Mouse (Mus musculus): ENCODE measurements around the gene Sobp. TPM values are rescaled to one million over a fixed set of nuclear protein-coding genes. Genes with fewer than 3 reads are reported as not detected.

Gene Sobp
- total and polyA plus RNA-seq, 2 experiments from 2014 or later: 3.0 to 3.9 TPM

- Histone ChIP-seq H3K36me3 (replicated peaks; ENCODE audit: control insufficient read depth, insufficient read depth, low read length) (no peaks in the 10 kb centered on the region), H3K27me3 (ENCODE audit: control insufficient read depth, insufficient read depth, low read length) (0 out of 2 replicates have a peak, but pooled peaks cover 4% of the 10 kb centered on the region), H3K27ac (ENCODE audit: low read depth) (peak overlapping the region; percentile 84), H3K9me3 (replicated peaks; ENCODE audit: control insufficient read depth, low read length) (peaks cover 4% of the 10 kb centered on the region; the same call in 1 of the 2 replicates), H3K4me1 (ENCODE audit: control insufficient read depth, insufficient read depth) (no peaks in the 10 kb centered on the region), H3K4me3 (ENCODE audit: low read depth, low read length) (peak overlapping the region; percentile 35), H3K9ac (replicated peaks; ENCODE audit: low read depth, low read length) (peak overlapping the region; percentile 47), H3K4me2 (ENCODE audit: low read depth, low read length) (peak overlapping the region; percentile 98)
- WGBS: 8% methylated on average over 8 of the region's 8 CpGs
- DNase-seq (ENCODE audit: low spot score) (no peak), ATAC-seq (ENCODE audit: insufficient read depth, low read depth) (no peak)
- TF ChIP-seq CTCF (IDR thresholded peaks at IDR 0.05; ENCODE audit: low read depth) (no peak), EP300 (IDR thresholded peaks at IDR 0.05; ENCODE audit: low read depth) (no peak)
Observed at GRCm38 (mm10) chr10:43171106-43171505, 3.2 kb downstream of the Sobp start.

GRCm38 (mm10) chr10:43168847-43169246, 5.5 kb downstream of the Sobp start:
- H3K36me3 ChIP-seq (replicated peaks; ENCODE audit: control insufficient read depth, insufficient read depth, low read length): no peaks in the 10 kb centered on the region
- no peak for DNase-seq (ENCODE audit: low spot score)
- H3K27me3 ChIP-seq (ENCODE audit: control insufficient read depth, insufficient read depth, low read length): no peaks in the 10 kb centered on the region
- no peak overlapping the region for H3K9ac ChIP-seq (replicated peaks; ENCODE audit: low read depth, low read length)
- H3K4me1 ChIP-seq (ENCODE audit: control insufficient read depth, insufficient read depth): no peaks in the 10 kb centered on the region
- 69% methylated on average over 7 of the region's 7 CpGs for WGBS
- TF ChIP-seq CTCF (IDR thresholded peaks at IDR 0.05; ENCODE audit: low read depth) (no peak), EP300 (IDR thresholded peaks at IDR 0.05; ENCODE audit: low read depth) (no peak)
- H3K4me2 ChIP-seq (ENCODE audit: low read depth, low read length): no peak overlapping the region
- peaks cover 4% of the 10 kb centered on the region; the same call in 1 of the 2 replicates for H3K9me3 ChIP-seq (replicated peaks; ENCODE audit: control insufficient read depth, low read length)
- no peak overlapping the region for H3K27ac ChIP-seq (ENCODE audit: low read depth)
- no peak for ATAC-seq (ENCODE audit: insufficient read depth, low read depth)
- no peak overlapping the region for H3K4me3 ChIP-seq (ENCODE audit: low read depth, low read length)

GRCm38 (mm10) chr10:43166817-43167216, 7.5 kb downstream of the Sobp start:
- no peak overlapping the region for H3K4me3 ChIP-seq (ENCODE audit: low read depth, low read length)
- no peaks in the 10 kb centered on the region for H3K4me1 ChIP-seq (ENCODE audit: control insufficient read depth, insufficient read depth)
- TF ChIP-seq CTCF (IDR thresholded peaks at IDR 0.05; ENCODE audit: low read depth) (0 out of 2 replicates have a peak, but pooled peaks have one; percentile 2), EP300 (IDR thresholded peaks at IDR 0.05; ENCODE audit: low read depth) (no peak)
- H3K9me3 ChIP-seq (replicated peaks; ENCODE audit: control insufficient read depth, low read length): peaks cover 7% of the 10 kb centered on the region; the same call in 1 of the 2 replicates
- H3K36me3 ChIP-seq (replicated peaks; ENCODE audit: control insufficient read depth, insufficient read depth, low read length): no peaks in the 10 kb centered on the region
- H3K9ac ChIP-seq (replicated peaks; ENCODE audit: low read depth, low read length): no peak overlapping the region
- ATAC-seq (ENCODE audit: insufficient read depth, low read depth) (no peak), DNase-seq (ENCODE audit: low spot score) (no peak)
- no peak overlapping the region for H3K4me2 ChIP-seq (ENCODE audit: low read depth, low read length)
- no peaks in the 10 kb centered on the region for H3K27me3 ChIP-seq (ENCODE audit: control insufficient read depth, insufficient read depth, low read length)
- WGBS: 90% methylated on average over 3 of the region's 3 CpGs
- H3K27ac ChIP-seq (ENCODE audit: low read depth): no peak overlapping the region

- Histone ChIP-seq H3K4me1 (ENCODE audit: control insufficient read depth, insufficient read depth) (no peaks in the 10 kb centered on the region), H3K36me3 (replicated peaks; ENCODE audit: control insufficient read depth, insufficient read depth, low read length) (no peaks in the 10 kb centered on the region), H3K4me3 (ENCODE audit: low read depth, low read length) (no peak overlapping the region), H3K9me3 (replicated peaks; ENCODE audit: control insufficient read depth, low read length) (peaks cover 7% of the 10 kb centered on the region; the same call in 1 of the 2 replicates), H3K27ac (ENCODE audit: low read depth) (no peak overlapping the region), H3K27me3 (ENCODE audit: control insufficient read depth, insufficient read depth, low read length) (no peaks in the 10 kb centered on the region), H3K9ac (replicated peaks; ENCODE audit: low read depth, low read length) (no peak overlapping the region), H3K4me2 (ENCODE audit: low read depth, low read length) (no peak overlapping the region)
- TF ChIP-seq EP300 (IDR thresholded peaks at IDR 0.05; ENCODE audit: low read depth) (no peak), CTCF (IDR thresholded peaks at IDR 0.05; ENCODE audit: low read depth) (no peak)
- WGBS: 80% methylated on average over 1 of the region's 1 CpGs
- no peak for ATAC-seq (ENCODE audit: insufficient read depth, low read depth)
- DNase-seq (ENCODE audit: low spot score): no peak
Observed at GRCm38 (mm10) chr10:43166146-43166545, 8.2 kb downstream of the Sobp start.

GRCm38 (mm10) chr10:43164406-43164805, 9.9 kb downstream of the Sobp start:
- no peak overlapping the region for H3K4me2 ChIP-seq (ENCODE audit: low read depth, low read length)
- WGBS: 92% methylated on average over 2 of the region's 2 CpGs
- H3K9ac ChIP-seq (replicated peaks; ENCODE audit: low read depth, low read length): no peak overlapping the region
- no peak overlapping the region for H3K27ac ChIP-seq (ENCODE audit: low read depth)
- DNase-seq (ENCODE audit: low spot score) (no peak), ATAC-seq (ENCODE audit: insufficient read depth, low read depth) (no peak)
- peaks cover 7% of the 10 kb centered on the region; the same call in 1 of the 2 replicates for H3K9me3 ChIP-seq (replicated peaks; ENCODE audit: control insufficient read depth, low read length)
- H3K4me3 ChIP-seq (ENCODE audit: low read depth, low read length): no peak overlapping the region
- 0 out of 2 replicates have a peak, but pooled peaks cover 3% of the 10 kb centered on the region for H3K4me1 ChIP-seq (ENCODE audit: control insufficient read depth, insufficient read depth)
- TF ChIP-seq CTCF (IDR thresholded peaks at IDR 0.05; ENCODE audit: low read depth) (no peak), EP300 (IDR thresholded peaks at IDR 0.05; ENCODE audit: low read depth) (no peak)
- no peaks in the 10 kb centered on the region for H3K27me3 ChIP-seq (ENCODE audit: control insufficient read depth, insufficient read depth, low read length)
- H3K36me3 ChIP-seq (replicated peaks; ENCODE audit: control insufficient read depth, insufficient read depth, low read length): no peaks in the 10 kb centered on the region

- 0 out of 2 replicates have a peak, but pooled peaks cover 3% of the 10 kb centered on the region for H3K36me3 ChIP-seq (replicated peaks; ENCODE audit: control insufficient read depth, insufficient read depth, low read length)
- TF ChIP-seq EP300 (IDR thresholded peaks at IDR 0.05; ENCODE audit: low read depth) (no peak), CTCF (IDR thresholded peaks at IDR 0.05; ENCODE audit: low read depth) (no peak)
- no peak overlapping the region for H3K27ac ChIP-seq (ENCODE audit: low read depth)
- H3K4me1 ChIP-seq (ENCODE audit: control insufficient read depth, insufficient read depth): 0 out of 2 replicates have a peak, but pooled peaks cover 12% of the 10 kb centered on the region
- no peak for DNase-seq (ENCODE audit: low spot score)
- ATAC-seq (ENCODE audit: insufficient read depth, low read depth): no peak
- no peak overlapping the region for H3K4me3 ChIP-seq (ENCODE audit: low read depth, low read length)
- H3K9me3 ChIP-seq (replicated peaks; ENCODE audit: control insufficient read depth, low read length): peaks cover 7% of the 10 kb centered on the region; the same call in 1 of the 2 replicates
- 86% methylated on average over 12 of the region's 12 CpGs for WGBS
- H3K27me3 ChIP-seq (ENCODE audit: control insufficient read depth, insufficient read depth, low read length): no peaks in the 10 kb centered on the region
- no peak overlapping the region for H3K4me2 ChIP-seq (ENCODE audit: low read depth, low read length)
- no peak overlapping the region for H3K9ac ChIP-seq (replicated peaks; ENCODE audit: low read depth, low read length)
Observed at GRCm38 (mm10) chr10:43162318-43162717, 12.0 kb downstream of the Sobp start.
